Mouse (Mus musculus): ENCODE data around the gene Ebf4. TPM values are rescaled to one million over a fixed set of nuclear protein-coding genes. Genes with fewer than 3 reads are reported as not detected.

The Ebf4 gene
- polyA plus RNA-seq, 1 experiment from 2014 or later, result 6.3 TPM

- peaks cover 15% of the 10 kb centered on the region for H3K4me1 ChIP-seq
- no peak within 1 kb of the TSS; the same call in 1 of the 2 replicates for H3K27ac ChIP-seq
- peak; percentile 86 for ATAC-seq (replicated peaks)
- WGBS, result 0% methylated on average over 50 of the region's 53 CpGs
- peak within 1 kb of the TSS; percentile 50 for H3K9ac ChIP-seq
- H3K9me3 ChIP-seq, result no peaks in the 10 kb centered on the region
- H3K4me2 ChIP-seq, result peak within 1 kb of the TSS; percentile 95
- H3K36me3 ChIP-seq (replicated peaks), result no peaks in the 10 kb centered on the region
- peak within 1 kb of the TSS; percentile 48 for H3K4me3 ChIP-seq
- peaks cover 7% of the 10 kb centered on the region; the same call in 1 of the 2 replicates for H3K27me3 ChIP-seq (replicated peaks)
These were observed 102.4 kb downstream of the Ebf4 start, which contains the start of gene Cpxm1 for GRCm38 (mm10) chr2:130397186-130397985. Gene Cpxm1, minus strand, starts transcription at chr2:130397574.

DNA sequence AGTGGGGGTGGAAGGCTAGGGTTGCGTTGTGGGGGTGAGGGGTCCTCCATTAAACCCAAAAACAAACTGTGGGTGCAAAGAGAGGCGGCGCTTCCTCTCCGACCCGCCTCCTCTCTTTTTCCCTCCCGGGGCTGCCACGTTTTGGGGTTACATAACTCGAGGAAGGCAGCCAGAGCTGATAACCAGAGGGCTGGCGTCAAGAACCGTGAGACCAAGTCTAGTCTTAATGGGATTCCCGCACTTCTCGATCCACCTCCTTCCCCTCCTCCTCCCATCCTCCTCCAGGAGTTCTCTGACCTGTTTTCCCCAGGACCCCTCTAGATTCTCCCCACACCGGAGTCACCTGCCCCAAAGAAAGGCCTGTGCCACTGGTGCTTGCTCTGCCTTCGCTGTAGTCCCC is 103.1 kb downstream of the Ebf4 start:
- no peak overlapping the region for H3K27ac ChIP-seq
- H3K9me3 ChIP-seq, result no peaks in the 10 kb centered on the region
- peaks cover 7% of the 10 kb centered on the region; the same call in 1 of the 2 replicates for H3K27me3 ChIP-seq (replicated peaks)
- ATAC-seq (replicated peaks), result no peak
- H3K4me3 ChIP-seq, result peak overlapping the region; percentile 48; the same call in 1 of the 2 replicates
- H3K36me3 ChIP-seq (replicated peaks), result no peaks in the 10 kb centered on the region
- peaks cover 15% of the 10 kb centered on the region for H3K4me1 ChIP-seq
- no peak overlapping the region for H3K9ac ChIP-seq
- 21% methylated on average over 14 of the region's 14 CpGs for WGBS
- H3K4me2 ChIP-seq, result peak overlapping the region; percentile 95

GRCm38 (mm10) chr2:130400046-130400445 is 105.1 kb downstream of the Ebf4 start:
- Histone ChIP-seq H3K27ac (no peak overlapping the region), H3K9ac (no peak overlapping the region), H3K9me3 (no peaks in the 10 kb centered on the region), H3K4me1 (peaks cover 15% of the 10 kb centered on the region), H3K4me3 (no peak overlapping the region), H3K36me3 (replicated peaks) (no peaks in the 10 kb centered on the region), H3K27me3 (replicated peaks) (peaks cover 7% of the 10 kb centered on the region; the same call in 1 of the 2 replicates), H3K4me2 (no peak overlapping the region)
- ATAC-seq (replicated peaks), result no peak
- 85% methylated on average over 1 of the region's 1 CpGs for WGBS

DNA sequence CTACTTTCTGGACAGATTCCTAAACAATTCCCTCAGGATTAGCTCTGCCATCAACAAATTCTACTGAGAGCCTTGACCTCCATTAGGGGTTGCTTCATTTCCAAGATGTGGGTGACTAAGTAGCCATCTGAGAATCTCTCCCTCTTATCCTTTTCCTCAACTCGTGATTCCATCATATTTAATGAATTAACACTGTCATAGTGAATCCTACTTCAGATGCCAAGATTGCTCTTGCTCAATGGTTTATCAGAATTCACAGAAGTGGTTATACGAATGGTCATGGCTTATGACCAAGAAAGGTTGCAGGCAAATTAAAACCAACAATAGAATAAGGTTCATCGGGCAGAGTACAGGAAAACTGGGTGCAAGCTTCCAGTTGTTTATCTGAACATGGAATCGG is 106.9 kb downstream of the Ebf4 start:
- H3K4me3 ChIP-seq, result no peak overlapping the region
- H3K4me2 ChIP-seq, result no peak overlapping the region
- H3K9me3 ChIP-seq, result no peaks in the 10 kb centered on the region
- ATAC-seq (replicated peaks), result no peak
- no peak overlapping the region for H3K27ac ChIP-seq
- 86% methylated on average over 4 of the region's 4 CpGs for WGBS
- peaks cover 7% of the 10 kb centered on the region; the same call in 1 of the 2 replicates for H3K27me3 ChIP-seq (replicated peaks)
- H3K9ac ChIP-seq, result no peak overlapping the region
- peaks cover 13% of the 10 kb centered on the region for H3K4me1 ChIP-seq
- no peaks in the 10 kb centered on the region for H3K36me3 ChIP-seq (replicated peaks)

DNA sequence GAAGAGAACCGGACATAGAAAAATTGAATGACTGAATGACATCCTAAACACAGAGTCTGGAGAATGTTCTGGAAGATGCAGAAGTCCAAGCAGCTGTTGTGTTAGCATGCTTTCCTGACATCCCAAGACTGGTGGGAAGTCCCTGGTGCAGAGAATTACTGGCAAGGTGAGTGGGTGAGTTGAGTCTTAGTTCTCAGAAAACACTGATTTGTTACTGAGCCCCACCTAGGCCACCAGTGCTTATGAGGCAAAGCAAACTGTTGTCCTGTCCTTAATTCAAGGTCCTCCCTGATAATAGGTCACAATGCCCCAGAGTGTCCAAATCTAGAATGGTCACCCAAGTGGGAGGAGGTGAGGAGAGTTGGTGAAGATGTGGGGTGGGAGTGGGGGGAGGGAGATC is 110.0 kb downstream of the Ebf4 start, which contains the start of the genes Gm28372 and 1700020A23Rik:
Gm28372 (plus strand) TSS at position 301 of the 400 bp plus-strand sequence.
1700020A23Rik (plus strand) TSS at position 321 of the 400 bp plus-strand sequence.
- H3K4me3 ChIP-seq, result no peak within 1 kb of the TSS
- no peaks in the 10 kb centered on the region for H3K4me1 ChIP-seq
- H3K27ac ChIP-seq, result no peak within 1 kb of the TSS
- no peak within 1 kb of the TSS for H3K9ac ChIP-seq
- 92% methylated on average over 1 of the region's 1 CpGs for WGBS
- no peaks in the 10 kb centered on the region for H3K9me3 ChIP-seq
- no peak for ATAC-seq (replicated peaks)
- no peaks in the 10 kb centered on the region for H3K36me3 ChIP-seq (replicated peaks)
- no peaks in the 10 kb centered on the region for H3K27me3 ChIP-seq (replicated peaks)
- no peak within 1 kb of the TSS for H3K4me2 ChIP-seq

GRCm38 (mm10) chr2:130406178-130406577 is 111.2 kb downstream of the Ebf4 start, which contains the start of gene Tmem239:
Gene Tmem239, plus strand, starts transcription at chr2:130406478.
- Histone ChIP-seq H3K9ac (no peak within 1 kb of the TSS), H3K27me3 (replicated peaks) (no peaks in the 10 kb centered on the region), H3K36me3 (replicated peaks) (no peaks in the 10 kb centered on the region), H3K27ac (no peak within 1 kb of the TSS), H3K9me3 (no peaks in the 10 kb centered on the region), H3K4me1 (no peaks in the 10 kb centered on the region), H3K4me3 (no peak within 1 kb of the TSS), H3K4me2 (no peak within 1 kb of the TSS)
- no peak for ATAC-seq (replicated peaks)
- 96% methylated on average over 2 of the region's 2 CpGs for WGBS

DNA sequence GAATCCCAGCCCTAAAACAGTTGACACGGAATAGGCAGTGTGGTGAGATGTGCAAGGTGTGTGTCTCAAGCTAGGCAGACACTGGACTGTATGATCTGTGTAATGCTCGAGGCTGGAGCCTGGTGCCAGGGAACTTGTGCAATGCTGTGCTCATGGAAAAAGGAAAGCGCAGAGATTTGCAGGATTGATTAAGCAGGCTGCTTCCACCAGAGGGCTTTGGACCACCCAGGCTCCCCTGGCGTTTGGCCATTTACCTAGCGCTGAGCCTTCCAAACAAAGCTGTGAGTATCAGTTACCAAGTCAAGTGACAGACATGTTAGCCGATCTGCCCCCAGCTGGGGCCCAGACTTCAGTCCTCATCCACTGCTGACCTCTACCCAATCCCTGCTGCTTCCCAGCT is 113.2 kb downstream of the Ebf4 start:
- no peak for ATAC-seq (replicated peaks)

GRCm38 (mm10) chr2:130411558-130412495 is 116.9 kb downstream of the Ebf4 start:
- Histone ChIP-seq H3K9me3 (no peaks in the 10 kb centered on the region), H3K4me3 (no peak overlapping the region), H3K27me3 (replicated peaks) (no peaks in the 10 kb centered on the region), H3K4me2 (no peak overlapping the region), H3K9ac (no peak overlapping the region), H3K36me3 (replicated peaks) (no peaks in the 10 kb centered on the region), H3K27ac (no peak overlapping the region), H3K4me1 (no peaks in the 10 kb centered on the region)
- WGBS, result 36% methylated on average over 16 of the region's 16 CpGs
- peak; percentile 82 for ATAC-seq (replicated peaks)

More for the DNA sequence above, 113.2 kb downstream of the Ebf4 start:
- Histone ChIP-seq H3K4me2 (no peak overlapping the region), H3K9me3 (no peaks in the 10 kb centered on the region), H3K27me3 (replicated peaks) (no peaks in the 10 kb centered on the region), H3K27ac (no peak overlapping the region), H3K4me3 (no peak overlapping the region), H3K4me1 (no peaks in the 10 kb centered on the region), H3K36me3 (replicated peaks) (no peaks in the 10 kb centered on the region), H3K9ac (no peak overlapping the region)
- 15% methylated on average over 6 of the region's 6 CpGs for WGBS

DNA sequence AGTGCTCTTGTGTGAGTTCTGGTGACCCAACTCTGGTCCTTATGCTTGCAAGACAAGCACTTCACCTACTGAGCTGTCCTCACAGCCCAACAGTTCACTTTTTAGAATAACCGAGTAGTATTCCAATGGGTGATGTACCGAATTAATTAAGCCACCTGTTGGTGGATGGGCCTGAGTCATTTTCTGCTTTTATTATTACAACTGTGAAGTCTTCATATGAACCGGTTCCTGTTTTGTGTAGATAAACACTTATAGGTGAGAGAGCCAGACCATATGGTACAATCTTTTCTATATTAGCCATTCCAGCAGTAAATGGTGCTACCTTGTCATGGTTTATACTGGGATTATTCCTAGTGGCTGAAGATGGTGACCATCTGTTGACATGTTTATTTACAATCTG is 117.8 kb downstream of the Ebf4 start:
- Histone ChIP-seq H3K27ac (no peak overlapping the region), H3K27me3 (replicated peaks) (no peaks in the 10 kb centered on the region), H3K9me3 (no peaks in the 10 kb centered on the region), H3K4me1 (no peaks in the 10 kb centered on the region), H3K4me2 (no peak overlapping the region), H3K36me3 (replicated peaks) (no peaks in the 10 kb centered on the region), H3K9ac (no peak overlapping the region), H3K4me3 (no peak overlapping the region)
- ATAC-seq (replicated peaks), result no peak
- 77% methylated on average over 3 of the region's 3 CpGs for WGBS

- 72% methylated on average over 6 of the region's 6 CpGs for WGBS
- no peak overlapping the region for H3K9ac ChIP-seq
These were observed 119.3 kb downstream of the Ebf4 start for GRCm38 (mm10) chr2:130414094-130414856.

More at GRCm38 (mm10) chr2:130414094-130414856, 119.3 kb downstream of the Ebf4 start:
- Histone ChIP-seq H3K4me1 (no peaks in the 10 kb centered on the region), H3K36me3 (replicated peaks) (no peaks in the 10 kb centered on the region), H3K4me3 (no peak overlapping the region), H3K27ac (no peak overlapping the region), H3K9me3 (no peaks in the 10 kb centered on the region), H3K27me3 (replicated peaks) (no peaks in the 10 kb centered on the region), H3K4me2 (no peak overlapping the region)
- no peak for ATAC-seq (replicated peaks)
